Mouse (Mus musculus): ENCODE measurements at regions not wholly inside any gene's neighbourhood (a gene's known extent, or its start where the extent isn't known, plus 50 kb on each side); places are given as distances from the start of the nearest gene placed in this dataset.

GRCm38 (mm10) chr9:91004214-91004613, 358.0 kb upstream of the Zic4 start:
- no peak for DNase-seq (ENCODE audit: low spot score)
- no peak overlapping the region for H3K4me3 ChIP-seq (ENCODE audit: low read depth, low read length)
- no peak for ATAC-seq (replicated peaks; ENCODE audit: low FRiP score)

GRCm38 (mm10) chr9:91040546-91040945, 321.7 kb upstream of the Zic4 start:
- Histone ChIP-seq H3K4me1 (replicated peaks; ENCODE audit: control insufficient read depth, insufficient read depth, low read length) (peaks cover 3% of the 10 kb centered on the region; the same call in 1 of the 2 replicates), H3K36me3 (ENCODE audit: control insufficient read depth, insufficient read depth, low read length) (no peaks in the 10 kb centered on the region), H3K9me3 (ENCODE audit: control insufficient read depth, low read length) (no peaks in the 10 kb centered on the region), H3K4me2 (ENCODE audit: low read depth, low read length, severe bottlenecking) (no peak overlapping the region), H3K4me3 (ENCODE audit: low read depth, low read length) (no peak overlapping the region), H3K27me3 (ENCODE audit: control insufficient read depth, insufficient read depth, low read length) (no peaks in the 10 kb centered on the region), H3K9ac (ENCODE audit: low read length) (no peak overlapping the region), H3K27ac (ENCODE audit: low read depth, low read length) (no peak overlapping the region)
- DNase-seq (ENCODE audit: low spot score), result no peak
- ATAC-seq (replicated peaks; ENCODE audit: low FRiP score), result peak; percentile 71
- WGBS, result 15% methylated on average over 2 of the region's 2 CpGs

More at GRCm38 (mm10) chr9:91004214-91004613, 358.0 kb upstream of the Zic4 start:
- H3K4me1 ChIP-seq (replicated peaks; ENCODE audit: control insufficient read depth, insufficient read depth, low read length), result no peaks in the 10 kb centered on the region
- WGBS, result 84% methylated on average over 4 of the region's 4 CpGs
- no peaks in the 10 kb centered on the region for H3K27me3 ChIP-seq (ENCODE audit: control insufficient read depth, insufficient read depth, low read length)
- H3K9me3 ChIP-seq (ENCODE audit: control insufficient read depth, low read length), result no peaks in the 10 kb centered on the region
- H3K9ac ChIP-seq (ENCODE audit: low read length), result no peak overlapping the region
- no peaks in the 10 kb centered on the region for H3K36me3 ChIP-seq (ENCODE audit: control insufficient read depth, insufficient read depth, low read length)
- H3K27ac ChIP-seq (ENCODE audit: low read depth, low read length), result no peak overlapping the region
- H3K4me2 ChIP-seq (ENCODE audit: low read depth, low read length, severe bottlenecking), result no peak overlapping the region

GRCm38 (mm10) chr9:91048569-91048968, 313.6 kb upstream of the Zic4 start:
- DNase-seq (ENCODE audit: low spot score) (no peak), ATAC-seq (replicated peaks; ENCODE audit: low FRiP score) (no peak)
- H3K9ac ChIP-seq (ENCODE audit: low read length), result no peak overlapping the region
- H3K4me1 ChIP-seq (replicated peaks; ENCODE audit: control insufficient read depth, insufficient read depth, low read length), result no peaks in the 10 kb centered on the region
- 52% methylated on average over 2 of the region's 2 CpGs for WGBS
- no peaks in the 10 kb centered on the region for H3K27me3 ChIP-seq (ENCODE audit: control insufficient read depth, insufficient read depth, low read length)
- H3K9me3 ChIP-seq (ENCODE audit: control insufficient read depth, low read length), result no peaks in the 10 kb centered on the region
- no peak overlapping the region for H3K4me3 ChIP-seq (ENCODE audit: low read depth, low read length)
- no peak overlapping the region for H3K27ac ChIP-seq (ENCODE audit: low read depth, low read length)
- H3K36me3 ChIP-seq (ENCODE audit: control insufficient read depth, insufficient read depth, low read length), result no peaks in the 10 kb centered on the region
- no peak overlapping the region for H3K4me2 ChIP-seq (ENCODE audit: low read depth, low read length, severe bottlenecking)

DNA sequence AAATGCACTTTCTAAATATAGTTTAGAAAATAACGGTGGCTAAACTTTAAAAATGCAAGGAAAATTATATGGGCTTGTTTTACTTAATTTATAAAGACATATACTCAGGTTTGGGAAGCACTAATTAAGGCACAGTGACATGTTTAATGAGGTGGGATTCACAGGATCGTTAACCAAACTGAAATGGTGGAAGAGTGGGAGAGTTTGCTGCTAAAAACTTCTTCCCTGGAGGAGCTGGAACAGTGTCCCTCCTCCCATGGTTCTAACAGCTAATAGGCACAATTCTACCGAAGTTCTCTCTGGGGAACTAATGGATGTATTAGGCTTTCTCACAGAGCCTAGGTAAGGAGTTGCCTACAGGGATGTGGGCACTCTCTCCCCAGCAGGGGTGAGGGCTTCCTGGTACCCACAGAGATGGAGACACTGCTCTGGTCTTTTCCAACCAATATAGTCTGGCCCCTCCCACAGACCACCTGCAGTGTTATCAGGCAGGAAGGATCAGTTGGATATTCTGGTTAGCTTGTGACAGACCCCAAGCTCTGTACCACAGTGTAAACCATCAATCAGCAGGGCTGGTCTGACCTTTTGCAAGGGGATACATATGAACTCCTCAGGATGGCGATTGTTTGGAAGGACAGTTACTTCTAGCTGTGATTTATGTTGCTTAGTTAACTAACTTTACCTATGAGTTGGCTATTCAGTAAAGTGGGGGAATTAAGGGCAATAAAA, 309.0 kb upstream of the Zic4 start:
- Histone ChIP-seq H3K4me1 (replicated peaks; ENCODE audit: control insufficient read depth, insufficient read depth, low read length) (no peaks in the 10 kb centered on the region), H3K27ac (ENCODE audit: low read depth, low read length) (no peak overlapping the region), H3K9ac (ENCODE audit: low read length) (no peak overlapping the region), H3K4me3 (ENCODE audit: low read depth, low read length) (no peak overlapping the region), H3K27me3 (ENCODE audit: control insufficient read depth, insufficient read depth, low read length) (no peaks in the 10 kb centered on the region), H3K4me2 (ENCODE audit: low read depth, low read length, severe bottlenecking) (no peak overlapping the region), H3K9me3 (ENCODE audit: control insufficient read depth, low read length) (no peaks in the 10 kb centered on the region), H3K36me3 (ENCODE audit: control insufficient read depth, insufficient read depth, low read length) (no peaks in the 10 kb centered on the region)
- ATAC-seq (replicated peaks; ENCODE audit: low FRiP score), result no peak
- no peak for DNase-seq (ENCODE audit: low spot score)
- WGBS, result 55% methylated on average over 4 of the region's 4 CpGs

GRCm38 (mm10) chr9:91059460-91059859, 302.8 kb upstream of the Zic4 start:
- no peaks in the 10 kb centered on the region for H3K36me3 ChIP-seq (ENCODE audit: control insufficient read depth, insufficient read depth, low read length)
- no peak overlapping the region for H3K4me3 ChIP-seq (ENCODE audit: low read depth, low read length)

GRCm38 (mm10) chr9:91069496-91069895, 292.7 kb upstream of the Zic4 start:
- DNase-seq (ENCODE audit: low spot score) (no peak), ATAC-seq (replicated peaks; ENCODE audit: low FRiP score) (no peak)
- no peak overlapping the region for H3K27ac ChIP-seq (ENCODE audit: low read depth, low read length)
- no peaks in the 10 kb centered on the region for H3K36me3 ChIP-seq (ENCODE audit: control insufficient read depth, insufficient read depth, low read length)
- H3K4me3 ChIP-seq (ENCODE audit: low read depth, low read length), result no peak overlapping the region
- 82% methylated on average over 5 of the region's 5 CpGs for whole genome bisulfite sequencing
- no peak overlapping the region for H3K9ac ChIP-seq (ENCODE audit: low read length)
- no peaks in the 10 kb centered on the region for H3K4me1 ChIP-seq (replicated peaks; ENCODE audit: control insufficient read depth, insufficient read depth, low read length)
- H3K9me3 ChIP-seq (ENCODE audit: control insufficient read depth, low read length), result no peaks in the 10 kb centered on the region
- H3K27me3 ChIP-seq (ENCODE audit: control insufficient read depth, insufficient read depth, low read length), result no peaks in the 10 kb centered on the region
- no peak overlapping the region for H3K4me2 ChIP-seq (ENCODE audit: low read depth, low read length, severe bottlenecking)

More at GRCm38 (mm10) chr9:91059460-91059859, 302.8 kb upstream of the Zic4 start:
- H3K4me1 ChIP-seq (replicated peaks; ENCODE audit: control insufficient read depth, insufficient read depth, low read length), result 0 out of 2 replicates have a peak, but pooled peaks cover 2% of the 10 kb centered on the region
- WGBS, result 83% methylated on average over 4 of the region's 4 CpGs
- DNase-seq (ENCODE audit: low spot score), result no peak
- H3K4me2 ChIP-seq (ENCODE audit: low read depth, low read length, severe bottlenecking), result no peak overlapping the region
- no peak overlapping the region for H3K9ac ChIP-seq (ENCODE audit: low read length)
- H3K27ac ChIP-seq (ENCODE audit: low read depth, low read length), result no peak overlapping the region
- no peaks in the 10 kb centered on the region for H3K9me3 ChIP-seq (ENCODE audit: control insufficient read depth, low read length)
- H3K27me3 ChIP-seq (ENCODE audit: control insufficient read depth, insufficient read depth, low read length), result no peaks in the 10 kb centered on the region
- ATAC-seq (replicated peaks; ENCODE audit: low FRiP score), result no peak

DNA sequence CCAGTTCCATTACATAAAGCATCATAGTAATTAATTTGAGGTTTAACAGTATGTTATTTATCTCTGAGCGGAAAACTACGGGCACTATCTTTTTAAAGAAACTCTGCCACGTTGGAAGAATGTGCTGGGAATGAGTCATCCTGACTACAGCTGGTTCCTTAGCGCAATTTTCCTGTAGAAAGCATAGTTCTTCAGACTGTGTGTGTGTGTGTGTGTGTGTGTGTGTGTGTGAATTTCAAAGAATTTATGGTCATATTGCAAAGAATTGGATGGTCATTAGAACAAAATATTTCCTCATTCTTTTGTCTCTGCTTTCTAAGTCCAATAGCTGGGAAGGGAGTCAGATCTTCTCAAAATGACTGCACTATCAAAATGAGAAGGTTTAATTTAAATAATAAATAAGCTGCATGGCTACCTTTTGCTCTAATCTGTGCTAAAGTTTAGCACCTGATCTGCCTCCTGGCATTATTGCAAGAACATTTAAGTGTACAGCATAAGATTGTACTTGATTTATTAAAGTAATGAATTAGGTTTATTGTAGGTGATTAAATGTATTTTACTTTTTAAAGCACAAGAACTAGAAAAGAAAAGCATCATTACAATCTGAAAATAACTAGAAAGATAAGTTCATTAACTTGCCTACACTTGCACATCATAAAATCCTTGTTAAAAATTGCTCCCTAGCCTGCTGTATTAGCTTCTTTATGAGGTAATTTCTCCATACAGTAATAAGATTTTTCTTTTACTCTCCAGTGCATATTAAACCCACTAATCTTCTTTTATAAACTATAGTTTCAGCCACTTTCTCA, 288.6 kb upstream of the Zic4 start:
- 88% methylated on average over 4 of the region's 4 CpGs for WGBS
- H3K4me3 ChIP-seq (ENCODE audit: low read depth, low read length), result no peak overlapping the region
- no peak overlapping the region for H3K27ac ChIP-seq (ENCODE audit: low read depth, low read length)
- H3K9ac ChIP-seq (ENCODE audit: low read length), result no peak overlapping the region
- H3K36me3 ChIP-seq (ENCODE audit: control insufficient read depth, insufficient read depth, low read length), result no peaks in the 10 kb centered on the region
- H3K27me3 ChIP-seq (ENCODE audit: control insufficient read depth, insufficient read depth, low read length), result no peaks in the 10 kb centered on the region
- no peaks in the 10 kb centered on the region for H3K4me1 ChIP-seq (replicated peaks; ENCODE audit: control insufficient read depth, insufficient read depth, low read length)
- no peak overlapping the region for H3K4me2 ChIP-seq (ENCODE audit: low read depth, low read length, severe bottlenecking)
- no peaks in the 10 kb centered on the region for H3K9me3 ChIP-seq (ENCODE audit: control insufficient read depth, low read length)
- DNase-seq (ENCODE audit: low spot score), result no peak
- ATAC-seq (replicated peaks; ENCODE audit: low FRiP score), result no peak

GRCm38 (mm10) chr9:91074175-91074480, 288.1 kb upstream of the Zic4 start:
- H3K4me3 ChIP-seq (ENCODE audit: low read depth, low read length), result no peak overlapping the region
- no peak overlapping the region for H3K9ac ChIP-seq (ENCODE audit: low read length)
- H3K4me1 ChIP-seq (replicated peaks; ENCODE audit: control insufficient read depth, insufficient read depth, low read length), result no peaks in the 10 kb centered on the region
- DNase-seq (ENCODE audit: low spot score), result no peak
- H3K4me2 ChIP-seq (ENCODE audit: low read depth, low read length, severe bottlenecking), result no peak overlapping the region
- no peak for ATAC-seq (replicated peaks; ENCODE audit: low FRiP score)
- 77% methylated on average over 5 of the region's 5 CpGs for WGBS
- H3K36me3 ChIP-seq (ENCODE audit: control insufficient read depth, insufficient read depth, low read length), result no peaks in the 10 kb centered on the region
- no peak overlapping the region for H3K27ac ChIP-seq (ENCODE audit: low read depth, low read length)
- H3K9me3 ChIP-seq (ENCODE audit: control insufficient read depth, low read length), result no peaks in the 10 kb centered on the region
- no peaks in the 10 kb centered on the region for H3K27me3 ChIP-seq (ENCODE audit: control insufficient read depth, insufficient read depth, low read length)

All from forebrain, embryonic 11.5 days (tissue).